Mouse (Mus musculus): ENCODE data around the gene Grip1. TPM values are rescaled to one million over a fixed set of nuclear protein-coding genes. Genes with fewer than 3 reads are reported as not detected.

The Grip1 gene
- polyA plus RNA-seq, 1 experiment from 2014 or later, result 0.86 TPM

DNA sequence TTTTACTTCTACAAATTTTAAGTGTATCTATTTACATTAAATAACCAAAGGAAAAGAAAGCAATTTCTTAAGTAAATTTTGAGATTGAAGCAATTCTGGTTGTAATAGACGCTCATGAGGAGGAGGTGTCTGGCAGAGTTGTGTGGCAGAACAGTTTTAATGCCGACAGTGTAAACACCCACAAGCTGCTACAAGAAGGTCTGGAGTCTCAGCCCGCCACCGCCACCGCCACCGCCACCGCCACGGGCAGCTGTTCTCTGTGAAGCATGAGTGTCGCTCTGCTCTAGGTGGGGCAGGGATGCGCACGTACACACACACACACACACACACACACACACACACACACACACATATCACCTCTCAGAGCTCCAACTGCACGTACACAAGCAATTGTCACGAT, 558.7 kb downstream of the Grip1 start:
- H3K9ac ChIP-seq, result no peak overlapping the region
- ATAC-seq, result no peak
- no peaks in the 10 kb centered on the region for H3K36me3 ChIP-seq
- no peak overlapping the region for H3K27ac ChIP-seq
- no peaks in the 10 kb centered on the region for H3K4me1 ChIP-seq
- H3K4me2 ChIP-seq, result no peak overlapping the region
- WGBS (ENCODE audit: insufficient replicate concordance), result 88% methylated on average over 9 of the region's 13 CpGs
- H3K4me3 ChIP-seq, result no peak overlapping the region
- no peaks in the 10 kb centered on the region for H3K27me3 ChIP-seq (replicated peaks)
- H3K9me3 ChIP-seq (replicated peaks), result no peaks in the 10 kb centered on the region

DNA sequence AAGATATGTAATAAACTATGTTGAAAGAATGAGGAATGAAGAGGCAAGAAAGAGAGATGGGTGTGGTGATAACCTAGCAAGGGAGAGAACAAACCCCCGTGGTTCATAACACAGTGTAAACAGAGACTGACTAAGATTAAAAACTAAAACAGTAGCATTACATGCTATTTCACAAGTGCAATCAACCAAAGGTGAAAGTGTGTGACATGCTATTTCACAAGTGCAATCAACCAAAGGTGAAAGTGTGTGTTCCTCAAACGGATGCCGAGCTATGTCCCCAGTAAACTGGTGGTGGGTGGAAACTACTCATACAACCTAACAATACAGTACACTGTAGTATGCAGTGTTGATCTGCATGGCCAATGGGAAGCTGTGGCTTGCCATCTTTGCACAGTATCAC, 561.5 kb downstream of the Grip1 start:
- Histone ChIP-seq H3K4me3 (no peak overlapping the region), H3K27ac (no peak overlapping the region), H3K4me1 (no peaks in the 10 kb centered on the region), H3K4me2 (no peak overlapping the region), H3K27me3 (replicated peaks) (no peaks in the 10 kb centered on the region), H3K36me3 (no peaks in the 10 kb centered on the region), H3K9me3 (replicated peaks) (no peaks in the 10 kb centered on the region), H3K9ac (no peak overlapping the region)
- no peak for ATAC-seq
- WGBS (ENCODE audit: insufficient replicate concordance), result 69% methylated on average over 3 of the region's 3 CpGs

DNA sequence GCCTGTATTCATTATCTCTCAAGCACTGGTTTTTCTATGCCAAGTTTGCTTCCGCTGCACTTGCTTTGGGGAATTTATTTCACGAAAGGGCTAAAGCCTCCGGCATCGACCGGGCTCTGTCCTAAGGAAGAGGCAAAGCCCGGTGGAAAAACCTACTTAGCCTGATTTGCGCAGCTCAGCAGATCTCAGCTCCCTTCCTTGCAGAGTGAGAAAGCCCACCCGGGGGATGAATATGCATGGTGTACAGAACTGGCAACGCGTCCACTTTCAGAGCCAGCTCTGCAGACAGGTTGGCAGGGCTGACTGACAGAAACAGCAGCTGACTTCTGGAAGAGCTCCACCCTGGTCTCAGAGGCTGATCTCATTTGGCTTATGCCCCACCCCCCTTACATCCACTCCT, 572.8 kb downstream of the Grip1 start:
- no peak overlapping the region for H3K27ac ChIP-seq
- 79% methylated on average over 10 of the region's 10 CpGs for WGBS (ENCODE audit: insufficient replicate concordance)
- H3K36me3 ChIP-seq, result no peaks in the 10 kb centered on the region
- H3K4me2 ChIP-seq, result no peak overlapping the region
- H3K4me1 ChIP-seq, result no peaks in the 10 kb centered on the region
- H3K27me3 ChIP-seq (replicated peaks), result no peaks in the 10 kb centered on the region
- no peak for ATAC-seq
- H3K4me3 ChIP-seq, result no peak overlapping the region
- H3K9me3 ChIP-seq (replicated peaks), result no peaks in the 10 kb centered on the region
- H3K9ac ChIP-seq, result no peak overlapping the region

DNA sequence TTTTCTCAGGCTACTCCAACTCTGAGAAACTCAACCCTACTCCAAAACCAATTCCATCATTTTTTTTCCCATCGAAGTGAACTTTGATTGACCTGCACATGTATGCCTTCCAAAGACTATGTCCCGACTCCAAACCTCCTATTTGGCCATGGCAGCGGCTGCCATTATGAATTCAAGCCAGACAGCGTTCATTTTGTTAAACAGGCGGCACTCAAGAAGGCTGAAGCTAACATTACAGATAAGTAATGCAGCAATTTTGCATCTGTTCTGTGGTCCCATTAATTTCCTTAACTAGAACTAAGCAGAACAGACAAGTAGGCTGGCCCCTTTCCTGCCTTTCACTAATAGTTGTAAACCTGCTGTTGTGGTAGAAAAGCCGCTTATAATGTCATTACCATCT, 577.3 kb downstream of the Grip1 start:
- no peaks in the 10 kb centered on the region for H3K27me3 ChIP-seq (replicated peaks)

DNA sequence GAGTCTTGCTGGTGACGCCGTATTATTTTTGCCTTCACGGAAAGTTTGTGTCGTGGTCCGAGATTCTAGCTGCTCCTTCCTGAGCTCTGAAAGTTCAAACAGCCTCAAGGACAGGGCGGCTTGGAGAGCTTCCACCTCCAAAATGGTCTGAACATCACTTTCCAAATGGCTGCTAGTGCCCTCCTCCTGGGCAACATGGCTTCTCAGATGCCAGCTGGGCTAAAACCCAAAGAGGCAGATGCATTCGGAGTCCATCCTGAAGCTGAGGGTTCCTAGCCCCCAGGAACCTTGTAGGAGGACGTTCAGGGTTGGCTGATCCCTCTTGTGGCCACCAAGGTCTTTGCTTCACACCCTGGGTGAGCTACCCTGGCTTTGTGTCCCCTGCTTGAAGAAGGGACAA, 577.7 kb downstream of the Grip1 start:
- 76% methylated on average over 8 of the region's 8 CpGs for WGBS (ENCODE audit: insufficient replicate concordance)
- Histone ChIP-seq H3K9ac (no peak overlapping the region), H3K36me3 (no peaks in the 10 kb centered on the region), H3K4me3 (no peak overlapping the region), H3K4me1 (no peaks in the 10 kb centered on the region), H3K27me3 (replicated peaks) (no peaks in the 10 kb centered on the region), H3K4me2 (no peak overlapping the region), H3K9me3 (replicated peaks) (no peaks in the 10 kb centered on the region), H3K27ac (no peak overlapping the region)
- ATAC-seq, result no peak

More for the DNA sequence above, 577.3 kb downstream of the Grip1 start:
- Histone ChIP-seq H3K4me3 (no peak overlapping the region), H3K4me2 (no peak overlapping the region), H3K9ac (no peak overlapping the region), H3K36me3 (no peaks in the 10 kb centered on the region), H3K9me3 (replicated peaks) (no peaks in the 10 kb centered on the region), H3K4me1 (no peaks in the 10 kb centered on the region), H3K27ac (no peak overlapping the region)
- no peak for ATAC-seq
- 73% methylated on average over 6 of the region's 6 CpGs for WGBS (ENCODE audit: insufficient replicate concordance)

DNA sequence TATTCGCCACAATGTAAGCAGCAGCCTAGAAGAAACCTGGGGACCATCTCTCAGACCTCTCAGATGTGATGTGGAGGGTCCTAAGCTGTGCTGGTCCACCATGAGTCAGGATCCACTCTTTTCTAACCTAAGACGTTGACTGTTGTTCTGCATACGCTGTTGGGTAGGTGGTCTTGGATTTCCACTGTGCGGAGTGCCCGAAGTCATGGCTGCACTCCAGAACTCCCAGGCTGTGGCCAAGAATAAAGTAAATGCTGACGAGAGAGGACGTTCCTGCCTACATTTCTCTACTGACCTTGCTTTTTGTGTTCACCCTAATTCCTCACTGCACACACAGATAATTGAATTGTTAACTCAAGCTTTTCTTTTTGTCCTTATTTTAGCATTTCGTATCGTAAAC, 580.2 kb downstream of the Grip1 start:
- Histone ChIP-seq H3K27me3 (replicated peaks) (no peaks in the 10 kb centered on the region), H3K4me2 (no peak overlapping the region), H3K27ac (no peak overlapping the region), H3K9ac (no peak overlapping the region), H3K36me3 (no peaks in the 10 kb centered on the region), H3K4me3 (no peak overlapping the region), H3K4me1 (no peaks in the 10 kb centered on the region), H3K9me3 (replicated peaks) (no peaks in the 10 kb centered on the region)
- 73% methylated on average over 9 of the region's 9 CpGs for WGBS (ENCODE audit: insufficient replicate concordance)
- no peak for ATAC-seq

DNA sequence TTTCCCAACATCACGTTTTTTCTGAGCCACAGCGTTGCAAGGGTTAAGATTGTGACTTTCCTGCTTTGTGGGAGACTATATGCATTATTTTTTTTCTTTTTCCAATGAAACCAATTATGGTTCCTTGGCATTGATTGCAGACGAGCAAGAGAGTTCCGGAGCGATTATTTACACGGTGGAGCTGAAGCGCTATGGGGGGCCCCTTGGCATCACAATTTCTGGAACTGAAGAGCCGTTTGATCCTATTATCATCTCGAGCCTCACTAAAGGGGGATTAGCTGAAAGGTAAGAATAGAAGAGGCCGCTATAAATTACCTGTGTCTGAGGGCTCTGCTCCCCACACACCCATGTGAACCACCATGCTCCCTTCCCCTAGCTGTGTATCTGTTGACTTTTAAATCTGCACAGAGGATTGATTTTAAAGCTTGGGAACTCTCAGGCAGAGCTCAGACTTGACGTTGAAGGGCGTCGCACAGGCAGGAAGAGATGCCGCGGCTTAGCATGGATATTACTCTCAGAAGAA, 581.6 kb downstream of the Grip1 start:
- WGBS (ENCODE audit: insufficient replicate concordance), result 57% methylated on average over 15 of the region's 15 CpGs
- no peak for ATAC-seq

DNA sequence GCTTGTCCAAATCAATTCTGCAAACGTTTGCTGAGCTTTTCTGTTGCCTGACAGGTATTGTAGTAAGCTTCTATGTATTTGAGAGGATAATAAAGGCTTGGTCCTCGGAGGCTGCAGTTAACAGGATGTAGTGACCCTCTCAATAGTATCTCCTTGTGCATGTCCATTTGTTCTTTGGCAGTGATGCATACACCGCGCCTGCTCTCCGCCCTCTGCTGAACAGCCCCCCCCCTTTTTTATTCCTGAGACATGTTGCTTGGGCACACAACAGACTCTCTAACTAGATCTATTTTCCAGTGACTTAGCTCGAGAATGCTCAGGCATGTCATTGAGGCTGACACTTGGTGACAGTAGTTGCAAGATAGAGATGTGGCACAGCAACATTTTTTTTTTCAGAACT, 582.2 kb downstream of the Grip1 start:
- Histone ChIP-seq H3K9me3 (replicated peaks) (no peaks in the 10 kb centered on the region), H3K4me1 (no peaks in the 10 kb centered on the region), H3K27ac (no peak overlapping the region), H3K4me3 (no peak overlapping the region), H3K4me2 (no peak overlapping the region), H3K36me3 (no peaks in the 10 kb centered on the region), H3K27me3 (replicated peaks) (no peaks in the 10 kb centered on the region), H3K9ac (no peak overlapping the region)
- ATAC-seq, result no peak
- WGBS (ENCODE audit: insufficient replicate concordance), result 65% methylated on average over 6 of the region's 6 CpGs

More for the DNA sequence above, 581.6 kb downstream of the Grip1 start:
- Histone ChIP-seq H3K4me1 (no peaks in the 10 kb centered on the region), H3K4me2 (no peak overlapping the region), H3K4me3 (no peak overlapping the region), H3K27ac (no peak overlapping the region), H3K27me3 (replicated peaks) (no peaks in the 10 kb centered on the region), H3K36me3 (no peaks in the 10 kb centered on the region), H3K9me3 (replicated peaks) (no peaks in the 10 kb centered on the region), H3K9ac (no peak overlapping the region)

DNA sequence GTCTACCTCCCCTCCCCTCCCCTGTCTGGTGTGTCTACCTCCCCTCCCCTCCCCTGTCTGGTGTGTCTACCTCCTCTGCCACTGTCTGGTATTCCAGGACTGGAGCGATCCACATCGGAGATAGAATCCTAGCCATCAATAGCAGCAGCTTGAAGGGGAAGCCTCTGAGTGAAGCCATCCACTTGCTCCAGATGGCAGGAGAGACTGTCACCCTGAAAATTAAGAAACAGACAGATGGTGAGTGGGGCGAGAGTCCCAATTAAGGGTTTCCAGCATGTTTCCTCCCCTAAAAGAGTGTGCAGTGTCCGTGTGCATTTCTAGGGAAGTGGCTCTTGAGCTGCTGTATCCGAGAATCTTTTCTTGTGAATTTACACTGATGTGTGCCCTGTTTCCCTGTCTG, 584.6 kb downstream of the Grip1 start:
- 76% methylated on average over 5 of the region's 5 CpGs for WGBS (ENCODE audit: insufficient replicate concordance)
- Histone ChIP-seq H3K27ac (no peak overlapping the region), H3K4me3 (no peak overlapping the region), H3K4me2 (no peak overlapping the region), H3K4me1 (no peaks in the 10 kb centered on the region), H3K27me3 (replicated peaks) (no peaks in the 10 kb centered on the region), H3K9me3 (replicated peaks) (no peaks in the 10 kb centered on the region), H3K9ac (no peak overlapping the region), H3K36me3 (no peaks in the 10 kb centered on the region)
- ATAC-seq, result no peak

DNA sequence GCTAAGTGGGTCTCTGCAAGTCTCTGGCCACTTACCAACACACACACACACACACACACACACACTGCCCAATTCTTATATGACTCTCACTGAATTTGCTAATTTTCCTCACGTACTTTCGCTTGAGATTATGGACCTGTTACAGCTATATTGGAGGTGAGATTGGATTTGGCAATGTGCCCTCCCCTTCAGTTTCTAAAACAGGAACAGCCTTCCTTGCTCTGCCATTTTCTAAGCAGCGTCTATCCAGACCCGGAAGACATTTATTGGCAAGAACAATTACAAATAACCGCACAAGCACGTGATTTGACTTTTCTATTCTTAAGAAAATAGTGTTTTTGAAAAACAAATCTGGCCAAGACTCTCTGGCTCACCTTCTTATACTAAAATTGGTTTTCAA, 590.6 kb downstream of the Grip1 start:
- ATAC-seq, result no peak
- Histone ChIP-seq H3K4me3 (no peak overlapping the region), H3K27ac (no peak overlapping the region), H3K36me3 (no peaks in the 10 kb centered on the region), H3K9ac (no peak overlapping the region), H3K27me3 (replicated peaks) (no peaks in the 10 kb centered on the region), H3K4me1 (no peaks in the 10 kb centered on the region), H3K4me2 (no peak overlapping the region), H3K9me3 (replicated peaks) (no peaks in the 10 kb centered on the region)
- WGBS (ENCODE audit: insufficient replicate concordance), result 78% methylated on average over 6 of the region's 6 CpGs

DNA sequence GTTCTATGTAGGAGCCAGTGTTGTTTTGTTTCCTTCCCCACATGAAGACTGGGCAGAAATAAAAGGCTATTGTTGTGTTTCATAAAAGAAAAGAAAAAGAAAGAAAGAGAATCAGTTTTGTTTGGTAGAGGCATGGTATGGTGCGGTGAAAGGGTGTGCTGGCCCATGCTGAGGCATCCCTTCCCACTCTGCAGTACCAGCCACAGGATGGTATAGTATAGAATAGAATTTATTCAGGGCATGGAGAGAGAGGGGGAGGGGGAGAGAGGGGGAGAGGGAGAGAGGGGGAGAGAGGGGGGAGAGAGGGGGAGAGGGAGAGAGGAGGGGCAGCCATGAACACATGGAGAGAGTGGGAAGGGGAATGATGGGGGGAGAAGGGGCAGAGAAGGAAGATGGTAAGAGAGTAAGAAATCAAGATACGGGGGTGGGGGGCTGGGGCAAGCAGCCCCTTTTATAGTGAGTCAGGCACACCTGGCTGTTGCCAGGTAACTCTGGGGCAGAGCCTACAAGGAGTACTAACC, 591.1 kb downstream of the Grip1 start:
- no peak overlapping the region for H3K4me3 ChIP-seq
- H3K36me3 ChIP-seq, result no peaks in the 10 kb centered on the region
- no peak overlapping the region for H3K27ac ChIP-seq
- ATAC-seq, result no peak
- H3K4me1 ChIP-seq, result no peaks in the 10 kb centered on the region
- no peaks in the 10 kb centered on the region for H3K9me3 ChIP-seq (replicated peaks)
- H3K9ac ChIP-seq, result no peak overlapping the region
- WGBS (ENCODE audit: insufficient replicate concordance), result 72% methylated on average over 2 of the region's 2 CpGs
- H3K27me3 ChIP-seq (replicated peaks), result no peaks in the 10 kb centered on the region
- no peak overlapping the region for H3K4me2 ChIP-seq

DNA sequence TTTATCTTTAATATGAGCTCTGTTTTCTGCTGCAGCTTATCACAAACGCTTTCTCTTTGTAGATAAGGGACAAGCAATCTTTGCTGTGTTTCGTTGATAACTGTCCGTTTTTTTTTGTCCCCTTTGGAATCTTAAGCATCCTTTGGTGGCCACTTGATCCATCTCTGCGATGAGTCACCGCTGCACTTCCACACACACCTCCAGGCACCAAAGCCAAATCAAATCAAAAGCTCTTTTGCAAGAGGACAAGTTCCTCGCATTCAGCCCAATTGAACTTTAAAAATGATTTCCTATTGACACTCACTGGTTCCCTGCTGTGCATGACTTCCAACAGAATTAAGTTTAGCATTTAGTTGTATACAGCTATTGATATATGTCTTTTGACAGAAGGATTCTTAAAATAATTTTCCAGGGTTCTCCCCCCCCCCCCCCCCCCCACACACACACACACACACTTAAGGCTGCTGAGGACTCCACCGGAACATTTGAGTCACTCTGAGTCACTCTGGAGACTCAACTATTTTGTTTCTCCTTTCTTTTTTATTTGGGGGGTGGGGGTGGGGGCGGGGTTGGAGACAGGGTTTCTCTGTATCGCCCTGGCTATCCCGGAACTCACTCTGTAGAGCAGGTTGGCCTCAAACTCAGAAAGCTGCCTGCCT, 607.1 kb downstream of the Grip1 start:
- Histone ChIP-seq H3K9me3 (replicated peaks) (no peaks in the 10 kb centered on the region), H3K27ac (no peak overlapping the region), H3K9ac (no peak overlapping the region), H3K27me3 (replicated peaks) (no peaks in the 10 kb centered on the region), H3K4me1 (no peaks in the 10 kb centered on the region), H3K4me2 (no peak overlapping the region), H3K36me3 (no peaks in the 10 kb centered on the region), H3K4me3 (no peak overlapping the region)
- 51% methylated on average over 10 of the region's 10 CpGs for WGBS (ENCODE audit: insufficient replicate concordance)
- no peak for ATAC-seq

All from liver, embryonic 12.5 days (tissue).